Mouse (Mus musculus) retina, postnatal 1 day (tissue): ENCODE measurements around the gene Gnpnat1.
A peak's percentile ranks its signal among the peaks of the same experiment; 100 is the strongest.

Experiments
- DNase-seq: peaks from one replicate; pipeline ENCODE4 v3.0.0-alpha.2; 2012

Gene Gnpnat1

DNA sequence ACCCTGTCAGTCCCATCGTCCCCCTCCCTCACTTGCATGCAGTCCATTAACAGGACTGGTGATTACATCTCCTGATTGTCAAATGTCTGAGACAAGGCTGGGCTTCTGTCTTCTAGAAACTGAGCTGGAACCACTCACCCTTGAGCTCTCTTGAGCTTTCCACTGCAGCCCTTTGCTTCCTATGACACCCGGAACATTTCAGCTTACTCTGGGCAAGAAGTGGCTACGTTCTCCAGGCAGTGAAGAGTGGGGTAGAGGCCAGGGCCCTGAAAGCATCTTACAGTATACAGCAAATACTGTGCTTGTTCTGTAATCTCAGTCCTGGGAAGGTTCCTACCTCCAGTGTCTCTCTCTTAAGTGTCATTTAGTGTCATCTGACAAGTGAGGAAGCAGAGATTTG, 15.5 kb downstream of the Gnpnat1 start:
- no peak for DNase-seq

DNA sequence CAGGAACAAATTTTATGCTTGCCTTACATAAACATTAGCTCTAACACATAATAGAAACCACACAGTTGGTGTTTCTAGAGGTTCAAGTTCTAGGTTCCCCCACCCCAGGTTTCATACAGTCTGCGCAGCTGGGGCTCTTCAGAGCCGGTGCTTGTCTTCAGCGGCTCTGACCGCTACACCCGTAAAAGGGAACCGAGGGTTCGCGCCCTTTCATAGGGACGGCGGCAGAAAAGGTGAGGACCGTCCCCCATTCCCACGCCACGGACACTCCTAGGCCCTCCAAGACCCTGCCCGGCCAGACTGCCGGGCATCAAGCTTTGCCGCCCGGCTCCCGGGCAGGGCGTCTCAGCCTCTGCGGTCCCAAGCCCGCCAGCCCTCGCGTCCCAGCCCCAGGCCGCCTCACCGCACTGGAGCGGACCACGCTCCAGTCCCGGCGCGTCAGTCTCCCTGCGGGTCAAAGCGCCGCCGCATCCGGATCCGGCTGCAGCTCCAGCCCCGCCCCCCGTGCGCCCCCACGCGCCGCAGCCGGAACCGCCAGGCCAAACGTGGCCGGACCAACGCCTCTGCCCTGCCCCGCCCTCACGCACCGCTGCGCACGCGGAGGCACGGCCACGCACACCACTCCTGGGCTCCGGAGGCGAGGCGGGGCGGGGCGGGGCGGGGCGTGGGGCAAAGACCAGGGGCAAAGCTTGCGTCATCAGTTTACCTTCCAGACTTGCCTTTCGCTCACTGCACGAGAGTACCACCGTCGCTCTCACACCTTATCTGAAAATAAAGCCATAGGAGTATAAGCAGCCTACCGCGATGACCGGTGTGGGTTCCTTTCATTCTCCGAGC, 16.1 kb downstream of the Gnpnat1 start:
- DNase-seq = peak; percentile 94

DNA sequence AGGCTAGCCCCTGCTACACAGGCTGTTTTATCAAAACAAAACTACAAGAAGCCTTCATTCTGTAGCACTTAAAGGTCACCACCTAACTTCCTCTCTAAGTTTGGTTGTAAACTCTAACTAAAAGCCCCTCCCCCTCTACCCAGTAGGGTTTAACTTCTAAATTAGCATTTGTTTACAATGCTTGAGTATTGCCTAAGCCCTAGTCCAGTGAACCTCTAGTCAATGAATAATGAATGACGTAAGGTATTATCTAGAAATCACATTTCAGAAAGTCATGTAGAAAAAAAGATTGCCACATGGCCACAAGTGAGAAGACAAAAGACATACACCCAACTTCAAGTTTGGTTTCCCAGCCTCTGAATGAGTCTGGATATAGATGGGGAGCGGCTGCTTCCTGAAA, 17.2 kb downstream of the Gnpnat1 start:
- peak; percentile 6 for DNase-seq

DNA sequence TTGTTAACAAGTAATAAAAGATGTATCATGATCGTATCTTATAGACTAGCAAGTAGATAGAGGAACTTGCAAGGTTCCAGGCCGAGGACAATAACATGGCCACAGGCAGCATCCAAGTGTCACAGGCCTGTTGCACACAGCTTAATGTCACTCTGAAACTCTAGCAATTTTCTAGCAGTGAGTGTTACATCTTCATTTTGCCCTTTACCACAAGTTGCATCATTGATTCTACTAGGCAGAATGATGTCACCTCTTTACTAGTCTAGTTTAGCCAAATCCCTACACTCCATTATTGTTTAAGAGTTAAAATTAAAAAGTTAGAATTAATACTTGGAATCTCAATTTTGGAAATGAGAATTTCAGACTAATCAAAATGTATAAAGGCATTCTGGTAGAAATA, 19.1 kb downstream of the Gnpnat1 start:
- no peak for DNase-seq

DNA sequence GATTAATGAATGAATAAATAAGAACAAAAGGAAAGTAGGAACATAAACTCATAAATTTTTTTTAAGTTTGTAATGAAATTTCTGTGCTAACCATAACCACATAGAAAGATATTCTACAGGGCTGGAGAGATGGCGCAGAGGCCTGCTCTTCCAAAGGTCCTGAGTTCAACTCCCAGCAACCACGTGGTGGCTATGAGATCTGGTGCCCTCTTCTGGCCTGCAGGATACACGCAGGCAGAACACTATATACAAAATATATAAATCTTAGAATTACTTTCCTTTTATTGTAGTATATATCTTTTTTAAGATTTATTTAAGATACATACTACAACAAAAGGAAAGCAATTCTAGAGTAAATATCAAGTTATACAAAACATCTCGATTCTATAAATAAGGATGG, 21.8 kb downstream of the Gnpnat1 start:
- DNase-seq = no peak

DNA sequence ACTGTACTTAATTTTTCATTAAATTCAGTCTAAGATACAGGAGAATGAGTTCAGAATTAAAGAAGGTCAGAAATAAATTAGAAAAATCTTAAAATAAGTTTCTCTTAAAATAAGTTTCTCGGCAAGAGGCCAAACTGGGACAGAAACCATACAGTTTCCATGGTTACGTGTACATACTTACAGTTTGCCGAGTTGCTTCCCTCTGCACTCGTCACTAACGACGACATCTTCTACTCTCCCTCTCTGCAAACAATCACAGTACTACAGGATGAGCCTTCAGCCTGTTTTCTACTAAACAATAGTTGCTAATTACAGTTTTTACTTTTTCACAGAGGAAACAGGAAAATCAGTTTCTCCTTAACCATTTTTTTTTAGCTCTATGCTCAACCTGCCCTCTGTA, 24.0 kb downstream of the Gnpnat1 start:
- DNase-seq = no peak

DNA sequence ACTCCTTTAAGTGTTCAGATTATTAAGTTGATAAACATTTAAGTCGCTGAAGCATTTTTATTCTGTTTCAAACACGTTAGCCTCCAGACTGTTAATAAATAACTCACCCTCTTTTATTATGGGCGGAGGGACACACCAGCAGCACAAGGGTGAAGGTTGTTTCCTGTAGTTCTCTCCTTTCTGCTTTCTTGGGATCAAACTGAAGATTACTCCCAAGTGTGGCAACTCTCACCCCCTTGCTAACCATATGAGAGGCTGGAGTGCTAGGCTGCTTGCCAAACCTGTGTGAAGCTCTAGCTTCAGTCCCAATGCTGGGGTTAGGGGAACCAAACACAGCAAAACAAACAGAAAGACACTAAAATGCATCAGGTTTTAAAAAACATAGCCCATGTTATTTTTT, 25.9 kb downstream of the Gnpnat1 start:
- no peak for DNase-seq

DNA sequence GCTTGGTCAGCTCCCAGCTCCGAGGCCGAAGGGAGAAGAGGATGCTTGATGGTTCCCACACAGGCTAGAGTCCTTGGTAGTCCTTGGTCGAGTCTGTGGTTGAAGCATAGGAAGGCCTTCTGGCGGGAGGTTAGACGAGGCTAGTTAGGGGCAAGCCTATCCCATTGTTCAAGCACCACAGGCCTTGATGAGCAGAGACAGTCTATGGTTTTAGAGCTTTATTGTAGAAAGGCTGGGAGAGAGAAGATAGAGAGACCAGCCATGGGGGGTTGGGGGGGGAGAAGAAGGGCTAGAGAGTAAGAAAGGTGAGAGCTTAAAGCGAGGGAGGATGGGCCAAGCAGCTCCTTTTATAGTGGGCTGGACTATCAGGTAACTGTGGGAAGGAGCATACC, 39.5 kb downstream of the Gnpnat1 start:
- DNase-seq = no peak

DNA sequence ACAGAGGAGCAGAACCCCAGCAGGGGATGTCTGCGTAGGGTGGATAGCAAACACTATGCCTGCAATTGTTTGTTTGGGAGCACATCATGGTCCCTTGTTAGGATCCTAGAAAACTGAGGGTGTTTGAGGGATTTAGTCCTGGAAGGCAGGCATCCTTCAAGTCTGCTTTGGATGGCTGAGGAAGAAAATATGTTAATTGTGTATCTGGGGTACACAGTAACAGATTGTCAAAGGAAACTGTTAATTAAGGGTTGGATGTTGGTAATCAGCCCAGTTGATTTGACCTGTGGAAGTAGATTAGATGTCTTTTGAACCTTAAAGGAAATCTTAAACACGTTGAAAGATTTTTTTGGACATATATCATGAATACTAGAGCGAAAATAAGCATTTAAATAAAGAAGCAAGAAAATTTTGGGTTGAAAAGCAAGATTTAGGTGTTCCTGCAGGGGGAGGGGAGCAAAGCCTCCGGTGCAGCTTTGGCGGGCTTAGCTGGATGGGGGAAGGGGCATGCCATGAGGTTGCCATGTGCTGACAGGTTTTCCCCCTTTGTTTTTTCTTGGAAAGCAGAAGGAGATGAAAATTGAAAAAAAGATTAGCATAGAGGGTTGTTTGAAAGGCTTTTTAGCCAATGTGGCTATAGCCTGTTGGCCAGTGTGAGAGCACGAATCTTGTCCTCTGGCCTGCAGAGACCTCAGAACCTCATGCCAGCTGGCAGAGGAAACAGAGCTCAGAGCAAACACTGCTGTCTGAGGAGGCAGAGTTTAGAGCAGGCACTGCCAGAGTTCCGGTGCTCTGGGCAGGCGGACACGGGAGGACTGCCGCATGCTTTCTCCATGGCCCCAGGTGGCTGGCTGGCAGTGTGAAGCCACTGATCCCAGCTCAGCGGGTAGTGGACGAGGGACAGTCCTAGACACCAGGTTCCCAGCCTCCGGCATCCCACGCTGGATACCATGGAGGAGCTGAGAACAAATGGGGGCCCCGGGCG, 40.2 kb downstream of the Gnpnat1 start:
- no peak for DNase-seq

DNA sequence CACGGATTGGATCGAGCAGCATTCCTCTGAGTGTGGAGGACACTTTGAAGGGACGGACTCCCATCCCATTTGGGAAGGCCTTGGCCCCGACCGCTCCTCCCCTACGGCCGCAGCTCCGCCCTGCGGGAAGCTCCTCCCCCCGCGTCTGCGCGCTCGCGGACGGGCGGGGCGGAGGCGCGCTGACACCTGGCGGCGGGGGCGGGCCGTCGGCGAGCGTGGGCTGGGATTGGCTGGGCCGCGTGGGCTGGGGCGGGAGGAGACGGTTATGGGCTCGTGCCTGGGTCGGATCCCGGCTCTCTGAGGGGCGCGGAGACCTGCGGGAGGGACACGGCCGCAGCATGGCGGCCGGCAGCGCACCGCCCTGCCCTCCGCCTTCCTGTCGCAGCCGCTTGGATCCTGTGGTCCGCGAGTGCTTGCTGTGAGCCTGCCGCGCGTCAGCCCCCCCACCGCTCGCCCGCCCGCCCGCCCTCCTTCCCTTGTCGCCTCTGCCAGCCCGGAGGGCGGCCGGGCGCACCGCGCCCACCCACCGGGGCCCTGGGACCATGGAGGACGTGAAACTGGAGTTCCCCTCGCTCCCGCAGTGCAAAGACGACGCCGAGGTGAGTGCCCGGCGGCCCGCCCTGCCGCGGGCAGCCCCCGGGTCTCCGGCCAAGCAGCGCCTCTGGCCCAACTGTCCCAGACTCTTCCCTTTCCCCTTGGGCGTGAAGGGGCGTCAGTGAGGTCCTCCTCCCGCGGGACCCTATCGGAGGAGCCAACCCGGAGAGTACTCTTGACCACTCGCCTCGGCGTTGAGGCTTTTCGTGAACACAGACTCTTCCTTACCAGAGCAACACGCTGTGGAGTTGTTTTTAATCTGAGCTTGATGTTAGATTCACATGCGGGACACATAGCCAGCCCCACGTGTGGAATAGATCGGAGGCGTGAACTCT, 53.5 kb downstream of the Gnpnat1 start, which contains the start of gene Styx:
Gene Styx (plus strand): TSS at position 163 of the 929 bp plus-strand sequence.
- peak; percentile 96 for DNase-seq

DNA sequence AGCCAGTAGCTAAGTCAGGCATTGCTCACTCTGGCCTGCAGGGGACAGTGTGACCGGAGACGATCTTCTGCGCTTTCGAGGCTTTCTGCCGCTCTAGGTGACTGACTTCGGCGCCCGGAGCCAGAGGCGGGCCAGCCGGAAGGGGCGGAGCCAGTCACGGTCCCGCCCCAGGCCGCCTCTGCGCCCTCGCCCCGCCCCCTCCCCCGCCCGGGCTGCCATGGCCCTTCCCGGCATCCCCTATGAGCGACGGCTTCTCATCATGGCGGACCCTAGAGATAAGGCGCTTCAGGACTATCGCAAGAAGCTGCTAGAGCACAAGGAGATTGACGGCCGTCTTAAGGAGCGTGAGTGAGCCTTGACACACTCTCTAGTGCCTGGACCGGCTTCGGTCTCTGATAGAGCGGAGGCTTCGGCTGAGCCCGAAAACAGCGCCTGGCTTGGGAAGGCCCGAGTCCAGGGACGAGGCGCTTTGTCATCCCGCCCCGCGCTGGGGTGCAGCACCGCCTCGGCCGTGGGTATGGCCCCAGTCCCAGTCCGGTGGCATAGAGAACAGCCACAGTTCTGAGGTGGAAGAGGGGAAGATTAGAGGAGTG, 75.0 kb downstream of the Gnpnat1 start, which contains the start of gene Psmc6:
Gene Psmc6 (plus strand): TSS at position 200 of the 593 bp plus-strand sequence.
- peak; percentile 97 for DNase-seq

DNA sequence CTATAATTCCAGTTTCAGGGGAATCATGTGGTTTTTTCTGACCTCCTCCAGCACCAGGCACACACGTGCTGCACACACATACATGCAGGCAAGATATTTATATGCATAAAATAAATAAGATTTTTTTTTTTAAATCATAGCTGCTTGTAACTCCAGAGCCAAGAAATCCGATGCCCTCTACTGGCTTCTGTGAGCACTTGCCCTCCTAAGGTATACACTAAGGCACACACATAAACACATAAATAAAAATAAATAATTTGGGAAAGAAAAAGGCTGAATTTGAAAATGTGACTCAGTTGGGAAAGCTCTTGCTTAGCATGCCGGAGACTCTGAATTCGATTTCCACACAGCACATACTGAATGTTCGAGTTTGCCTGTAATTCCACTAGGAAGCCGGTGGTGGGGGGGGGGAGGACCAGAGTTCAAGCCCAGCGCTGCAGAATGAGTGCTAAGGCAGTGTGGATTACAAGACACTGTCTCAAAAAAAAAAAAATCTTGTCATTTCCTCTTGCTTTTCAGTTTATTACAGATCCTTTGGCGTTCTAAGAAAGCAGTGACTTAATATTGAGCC, 75.6 kb downstream of the Gnpnat1 start:
- no peak for DNase-seq

DNA sequence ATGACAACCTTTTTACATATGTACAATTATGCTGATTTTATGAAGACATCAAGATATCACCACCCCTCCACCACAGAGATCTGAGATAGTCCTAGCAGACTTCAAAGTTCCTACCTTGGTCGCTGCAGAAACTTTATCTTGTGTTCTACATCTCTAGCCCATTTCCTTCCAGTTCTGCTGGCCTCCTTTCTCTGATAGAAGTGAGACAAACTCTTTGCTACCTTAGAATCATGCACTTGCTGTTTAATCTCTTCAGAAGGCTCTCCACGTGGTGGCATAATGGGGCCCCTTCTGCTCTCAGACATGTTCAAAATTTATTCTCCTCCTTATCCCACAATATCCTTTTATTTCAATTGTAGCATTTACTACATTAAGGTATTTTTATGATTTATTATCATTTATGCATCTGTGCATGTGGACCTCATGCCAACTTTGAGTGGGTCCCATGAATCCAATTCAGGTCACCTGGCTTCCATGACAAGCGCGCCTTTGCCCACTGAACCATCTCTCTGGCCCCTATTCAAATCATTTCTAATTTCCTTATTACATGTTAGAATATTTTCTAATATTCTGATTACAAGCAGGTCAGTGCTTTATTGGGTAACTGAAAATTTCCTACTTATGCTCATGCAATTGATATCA, 76.5 kb downstream of the Gnpnat1 start:
- no peak for DNase-seq
